Mouse (Mus musculus) forebrain, embryonic 16.5 days (tissue): ENCODE measurements at regions not wholly inside any gene's neighbourhood (a gene's known extent, or its start where the extent isn't known, plus 50 kb on each side); places are given as distances from the start of the nearest gene placed in this dataset.

Source experiments
- ATAC-seq: fragments of 200-750 bp; cut with Nextera tagmentation; 2 replicates; pipeline ENCODE4 v1.8.0; 2017; ENCODE audit warnings: mild to moderate bottlenecking, moderate library complexity
- H3K27ac ChIP-seq: fragments of 300-500 bp; sonication (generic); 2 replicates; pipeline ENCODE4 v1.5.1; 2014; ENCODE audit warnings: low read length, control low read depth
- H3K27me3 ChIP-seq: fragments of 300-500 bp; sonication (generic); replicated peaks from 2 replicates; pipeline ENCODE4 v1.6.1; 2014; ENCODE audit warnings: low read length; ENCODE audit not compliant: control insufficient read depth, insufficient read depth
- H3K36me3 ChIP-seq: fragments of 300-500 bp; sonication (generic); 2 replicates; pipeline ENCODE4 v1.6.1; 2014; ENCODE audit not compliant: control insufficient read depth, insufficient read depth
- H3K4me1 ChIP-seq: fragments of 300-500 bp; sonication (generic); replicated peaks from 2 replicates; pipeline ENCODE4 v1.6.1; 2014; ENCODE audit warnings: low read length; ENCODE audit not compliant: control insufficient read depth, insufficient read depth
- H3K4me2 ChIP-seq: fragments of 300-500 bp; sonication (generic); 2 replicates; pipeline ENCODE4 v1.6.1; 2014; ENCODE audit warnings: mild to moderate bottlenecking, low read length, control low read depth
- H3K4me3 ChIP-seq: fragments of 300-500 bp; sonication (generic); replicated peaks from 2 replicates; pipeline ENCODE4 v1.5.1; 2014; ENCODE audit warnings: mild to moderate bottlenecking, low read length, control low read depth
- H3K9ac ChIP-seq: fragments of 300-500 bp; sonication (generic); replicated peaks from 2 replicates; pipeline ENCODE4 v1.6.1; 2014; ENCODE audit warnings: low read depth, low read length, control low read depth
- H3K9me3 ChIP-seq: fragments of 300-500 bp; sonication (generic); 2 replicates; pipeline ENCODE4 v1.6.1; 2016; ENCODE audit warnings: low read length; ENCODE audit not compliant: control insufficient read depth
- WGBS: fragments of 180-500 bp; shearing (Covaris S2); extraction: QIAGEN DNeasy Blood & Tissue Kit; methylation state at CpG from one replicate; pipeline ENCODE4 v1.1.7; 2014; 5-methylcytosine and 5-hydroxymethylcytosine counted together

GRCm38 (mm10) chr5:6103107-6103506 is 354.0 kb upstream of the Steap1 start:
- Histone ChIP-seq H3K9me3 (no peaks in the 10 kb centered on the region), H3K4me3 (no peak overlapping the region), H3K9ac (no peak overlapping the region), H3K27me3 (no peaks in the 10 kb centered on the region), H3K27ac (no peak overlapping the region), H3K4me2 (no peak overlapping the region), H3K36me3 (no peaks in the 10 kb centered on the region), H3K4me1 (no peaks in the 10 kb centered on the region)
- 69% methylated on average over 7 of the region's 7 CpGs for WGBS
- peak; percentile 67 for ATAC-seq
